Mouse (Mus musculus): Measurements from ENCODE around the gene Gbf1. TPM values are rescaled to one million over a fixed set of nuclear protein-coding genes. Genes with fewer than 3 reads are reported as not detected.

The Gbf1 gene
- polyA plus RNA-seq, 1 experiment from 2014 or later = 45.7 TPM

Other genes starting within 250 kb of the Gbf1 start
- 9.6 and 11.9 TPM in 2 replicates for gene Armh3, start 154.0 kb upstream of the Gbf1 start, polyA plus RNA-seq (2014; fragmentation: Nextera tagmentation; extraction: Ambion mirVana)
- gene Hps6, start 149.0 kb upstream of the Gbf1 start, polyA plus RNA-seq (2014; fragmentation: Nextera tagmentation; extraction: Ambion mirVana) = 3.0 and 3.6 TPM in 2 replicates
- gene Pprc1, start 107.6 kb upstream of the Gbf1 start, polyA plus RNA-seq (2014; fragmentation: Nextera tagmentation; extraction: Ambion mirVana) = 36.8 and 46.7 TPM in 2 replicates
- 53.6 and 59.7 TPM in 2 replicates for gene Ldb1, start 107.3 kb upstream of the Gbf1 start, polyA plus RNA-seq (2014; fragmentation: Nextera tagmentation; extraction: Ambion mirVana)
- 64.1 and 65.4 TPM in 2 replicates for gene Nolc1, start 76.6 kb upstream of the Gbf1 start, polyA plus RNA-seq (2014; fragmentation: Nextera tagmentation; extraction: Ambion mirVana)
- not detected in 2 replicates for gene Elovl3, start 20.6 kb upstream of the Gbf1 start, polyA plus RNA-seq (2014; fragmentation: Nextera tagmentation; extraction: Ambion mirVana)
- 0.26 TPM in 1 of 2 replicates, not detected in the other for gene Pitx3, start 4.2 kb upstream of the Gbf1 start, polyA plus RNA-seq (2014; fragmentation: Nextera tagmentation; extraction: Ambion mirVana)
- gene Nfkb2, start 151.8 kb downstream of the Gbf1 start, polyA plus RNA-seq (2014; fragmentation: Nextera tagmentation; extraction: Ambion mirVana) = 6.8 and 7.3 TPM in 2 replicates
- 8.8 and 9.1 TPM in 2 replicates for gene Psd, start 174.6 kb downstream of the Gbf1 start, polyA plus RNA-seq (2014; fragmentation: Nextera tagmentation; extraction: Ambion mirVana)
- gene Fbxl15, start 175.7 kb downstream of the Gbf1 start, polyA plus RNA-seq (2014; fragmentation: Nextera tagmentation; extraction: Ambion mirVana) = 9.6 and 9.7 TPM in 2 replicates
- 124 and 139 TPM in 2 replicates for gene Cuedc2, start 186.2 kb downstream of the Gbf1 start, polyA plus RNA-seq (2014; fragmentation: Nextera tagmentation; extraction: Ambion mirVana)
- gene Mfsd13a, start 188.6 kb downstream of the Gbf1 start, polyA plus RNA-seq (2014; fragmentation: Nextera tagmentation; extraction: Ambion mirVana) = 3.1 and 4.0 TPM in 2 replicates
- gene 2310034G01Rik, start 197.8 kb downstream of the Gbf1 start, polyA plus RNA-seq (2014; fragmentation: Nextera tagmentation; extraction: Ambion mirVana) = 0.90 and 1.0 TPM in 2 replicates
- gene Actr1a, start 243.2 kb downstream of the Gbf1 start, polyA plus RNA-seq (2014; fragmentation: Nextera tagmentation; extraction: Ambion mirVana) = 112 and 130 TPM in 2 replicates
- gene Sufu, start 244.4 kb downstream of the Gbf1 start, polyA plus RNA-seq (2014; fragmentation: Nextera tagmentation; extraction: Ambion mirVana) = 21.5 and 24.4 TPM in 2 replicates

Measured in heart, embryonic 11.5 days (tissue).